Mouse (Mus musculus) right cerebral cortex, postnatal 36 days (tissue): ENCODE data around the gene Pqlc2.

Experiments used
- DNase-seq, 2 experiments: peaks; one replicate each; pipeline ENCODE4 v3.0.0; 2022; ENCODE audit warnings: low spot score in 2 of 2, mixed read lengths in 1 of 2

Gene Pqlc2

DNA sequence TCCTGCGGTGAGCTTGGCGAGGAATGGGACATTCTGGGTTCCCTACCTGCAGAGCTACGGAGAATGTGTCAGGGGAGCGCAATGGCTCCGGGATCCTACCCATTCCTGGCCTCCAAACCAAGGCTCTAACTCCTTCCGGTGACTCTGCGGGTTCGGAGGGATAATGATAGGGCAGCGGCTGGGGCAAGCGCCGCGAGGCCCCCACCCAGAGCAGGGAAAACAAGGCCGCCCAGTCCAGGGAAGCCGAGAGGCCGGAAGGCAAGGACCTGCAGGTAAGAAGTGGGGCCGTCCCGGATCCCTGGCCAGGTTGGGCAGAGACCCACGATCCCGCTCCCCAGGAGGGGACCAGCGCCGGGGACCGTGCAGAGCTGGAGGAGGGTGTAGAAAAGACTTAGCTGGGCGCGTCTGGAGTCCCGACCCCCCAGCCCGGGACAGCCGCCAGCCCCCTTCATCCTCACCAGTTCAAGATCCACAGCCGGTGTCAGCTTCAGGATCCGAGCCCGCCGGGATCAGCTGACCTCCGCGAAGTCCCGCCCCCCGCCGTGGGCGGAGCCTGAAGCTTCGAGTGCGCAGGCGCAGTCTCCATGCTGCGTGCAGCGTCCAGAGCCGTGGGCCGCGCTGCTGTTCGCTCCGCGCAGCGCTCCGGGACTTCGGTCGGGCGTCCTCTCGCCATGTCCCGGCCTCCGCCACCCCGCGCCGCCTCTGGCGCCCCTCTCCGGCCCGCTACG, at the start of gene Pqlc2, which contains the start of gene Akr7a5:
Pqlc2 (minus strand) TSS at position 538 of the 728 bp plus-strand sequence.
Akr7a5 (plus strand) TSS at position 574 of the 728 bp plus-strand sequence.
- peak; percentile 95 to 96 for DNase-seq

DNA sequence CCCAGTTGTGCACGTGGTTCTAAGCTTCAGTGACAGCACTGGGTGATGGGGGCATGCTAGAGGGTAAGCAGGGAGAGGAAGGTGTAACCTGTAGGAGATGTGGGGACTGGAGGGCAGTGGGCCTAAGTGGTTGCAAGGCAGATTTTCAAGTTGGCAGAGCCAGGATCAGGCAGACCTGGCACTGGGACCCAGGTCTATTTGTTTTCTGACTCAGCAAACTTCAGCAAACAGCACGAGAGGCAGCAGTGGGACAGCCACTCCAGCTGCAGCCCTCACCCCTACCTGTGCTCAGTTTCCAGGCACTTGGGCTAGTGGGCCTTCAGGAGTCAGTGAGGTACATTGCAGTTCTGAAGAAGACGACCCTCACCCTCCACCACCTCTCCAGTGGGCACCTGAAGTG, 46.7 kb upstream of the Pqlc2 start:
- no peak for DNase-seq

DNA sequence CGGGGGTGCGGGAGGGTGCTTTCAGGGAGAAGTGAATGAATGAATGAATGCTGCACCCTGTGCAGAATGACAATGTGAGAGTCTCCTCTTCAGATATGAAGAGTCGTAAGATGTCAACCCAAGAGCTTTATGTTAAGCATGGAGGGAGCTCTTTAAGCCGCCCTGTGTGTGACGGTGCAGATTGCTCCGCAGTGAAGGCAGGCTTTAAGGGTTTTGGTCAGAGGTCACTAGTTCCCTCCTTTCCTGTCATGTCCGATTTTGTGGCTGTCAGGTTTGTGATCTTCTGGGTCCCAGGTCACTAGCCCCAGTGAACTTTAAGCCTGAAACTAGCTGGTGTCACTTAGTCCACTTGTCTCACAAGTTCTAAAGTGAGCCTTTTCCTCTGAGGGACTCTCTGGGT, 42.3 kb upstream of the Pqlc2 start:
- no peak for DNase-seq

DNA sequence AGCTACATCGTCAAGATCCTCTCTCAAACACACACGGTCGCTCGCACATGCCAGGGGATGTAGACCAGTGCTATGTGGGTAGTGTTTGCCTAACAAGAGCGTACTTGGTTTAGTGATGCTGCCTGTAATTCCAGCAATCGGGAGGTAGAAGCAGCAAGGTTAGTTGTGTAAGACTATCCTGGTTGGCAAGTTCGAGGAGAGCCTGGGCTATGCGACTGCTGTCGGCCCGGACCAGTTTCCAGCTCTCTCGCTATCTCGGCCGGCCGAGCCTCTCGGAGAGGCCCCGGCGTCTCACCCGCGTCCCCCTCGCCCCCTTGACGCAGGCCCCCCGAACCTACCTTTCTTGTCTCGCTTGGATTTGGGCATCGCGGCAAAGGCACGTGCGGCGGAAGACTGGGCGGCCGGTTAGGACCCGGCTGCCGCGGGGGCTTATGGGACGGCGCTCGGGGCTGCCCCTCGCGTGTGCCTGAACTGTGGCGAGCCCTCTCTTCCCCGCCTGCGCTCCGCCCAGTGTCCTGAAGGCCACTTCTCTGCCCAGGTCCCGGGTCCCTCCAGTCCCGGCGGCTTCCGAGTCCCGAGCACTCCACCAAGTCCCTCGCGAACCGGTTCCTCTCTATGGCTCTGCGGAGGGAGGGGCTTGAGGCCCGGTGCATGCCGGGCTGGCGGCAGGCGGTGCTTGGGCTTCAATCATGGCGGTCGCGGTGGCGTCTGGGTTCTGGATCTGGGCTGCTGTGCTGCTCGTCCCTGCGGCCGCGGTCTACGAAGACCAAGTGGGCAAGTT, 41.6 kb upstream of the Pqlc2 start, which contains the start of the genes Mrto4, Emc1 and Ubr4:
Mrto4 (minus strand) TSS at position 646 of the 781 bp plus-strand sequence.
Emc1 (plus strand) TSS at position 657 of the 781 bp plus-strand sequence.
Ubr4 (plus strand) TSS at position 679 of the 781 bp plus-strand sequence.
- DNase-seq = peak; percentile 76 to 80

DNA sequence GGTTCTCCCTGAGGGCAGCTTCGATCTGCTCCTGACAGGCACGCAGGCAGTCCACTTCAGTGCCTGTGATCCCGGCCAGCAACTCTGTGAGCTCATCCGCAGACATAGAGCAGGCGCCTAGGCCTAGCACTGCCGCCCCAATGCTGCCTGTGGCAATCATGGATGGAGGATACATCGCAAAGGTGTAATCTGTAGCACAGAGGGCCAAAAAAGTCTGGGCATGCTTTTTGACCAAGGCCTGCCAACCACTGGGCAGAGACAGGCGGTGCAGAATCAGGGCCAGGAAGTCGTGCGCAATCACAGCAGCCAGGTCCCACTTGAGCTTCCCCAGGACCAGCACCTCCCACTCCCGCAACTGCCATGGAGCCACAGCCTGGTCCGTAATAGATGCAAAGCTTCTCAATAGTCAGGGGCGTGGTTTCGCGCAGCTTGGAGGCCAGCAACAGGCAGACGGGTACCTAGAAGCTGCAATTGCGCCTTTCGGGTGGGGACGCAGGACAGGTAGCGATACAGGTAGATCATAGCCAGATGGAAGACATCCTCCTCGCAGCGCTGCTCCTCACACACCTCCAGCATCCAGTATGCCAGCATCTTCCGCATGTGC, 35.0 kb upstream of the Pqlc2 start:
- DNase-seq = no peak

DNA sequence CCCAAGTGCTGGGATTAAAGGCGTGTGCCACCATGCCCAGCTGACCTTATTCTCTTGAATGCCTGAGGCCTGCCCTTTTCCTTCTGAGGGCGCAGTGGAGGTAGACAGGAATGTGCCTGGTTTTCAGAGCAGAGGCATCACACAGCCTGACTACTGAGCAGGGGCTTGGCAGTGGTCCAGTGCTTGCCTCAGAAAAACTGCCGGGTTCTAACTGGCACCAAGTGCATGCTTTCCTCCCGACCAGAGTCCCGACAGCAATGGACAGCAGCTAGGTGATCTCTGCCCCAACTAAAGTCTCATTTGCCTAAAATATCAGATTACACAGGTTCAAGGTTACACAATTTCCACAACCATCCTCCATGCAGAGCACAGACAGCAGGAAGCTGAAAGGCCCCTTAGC, 33.2 kb upstream of the Pqlc2 start:
- peak; percentile 14 to 19 for DNase-seq

DNA sequence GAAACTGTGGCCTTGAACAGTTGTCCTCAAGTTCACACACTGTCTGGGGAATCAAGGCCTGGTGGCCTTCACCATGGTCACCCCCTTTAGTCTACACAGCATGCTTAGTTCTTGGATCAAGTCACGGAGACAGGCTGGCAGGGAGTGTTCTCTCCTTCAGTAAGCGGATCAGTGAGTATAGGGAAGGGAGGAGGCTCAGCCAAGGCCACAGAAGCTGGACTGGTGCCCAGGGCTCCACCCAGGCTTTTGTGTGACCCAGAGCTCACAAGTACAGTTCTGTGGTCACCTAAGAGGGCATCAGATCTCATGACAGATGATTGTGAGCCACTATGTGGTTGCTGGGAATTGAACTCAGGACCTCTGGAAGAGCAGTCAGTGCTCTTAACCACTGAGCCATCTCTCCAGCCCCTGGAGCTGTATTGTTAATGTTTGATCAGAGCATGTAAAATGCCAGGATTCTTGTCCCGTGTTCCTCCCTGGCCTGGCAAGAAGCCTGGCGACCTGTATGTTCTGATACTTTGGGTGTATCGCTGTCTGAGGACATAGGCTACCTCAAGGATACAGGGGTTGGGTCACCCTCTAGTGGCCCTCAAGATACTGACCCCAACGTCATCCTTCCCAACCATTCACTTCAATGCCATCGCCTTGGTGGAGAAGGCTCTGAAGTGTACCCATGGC, 31.2 kb upstream of the Pqlc2 start:
- no peak for DNase-seq

DNA sequence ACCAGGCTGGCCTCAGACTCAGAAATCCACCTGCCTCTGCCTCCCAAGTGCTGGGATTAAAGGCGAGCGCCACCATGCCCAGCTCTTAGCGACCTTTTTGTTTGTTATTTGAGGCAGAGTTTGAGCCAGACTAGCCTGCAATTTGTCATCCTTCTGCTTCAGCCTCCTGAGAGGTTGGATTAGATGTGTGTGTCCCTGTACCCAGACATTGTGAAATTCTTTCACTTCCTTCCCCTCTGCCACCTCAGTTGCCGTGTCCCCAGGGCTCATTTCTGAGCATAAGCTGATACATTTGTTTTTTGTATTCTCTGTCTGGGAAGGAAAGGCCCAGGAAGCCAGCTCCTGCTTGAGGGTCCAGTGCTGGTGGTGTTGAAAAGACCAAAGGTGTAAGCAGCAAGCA, 30.3 kb upstream of the Pqlc2 start:
- DNase-seq = no peak

DNA sequence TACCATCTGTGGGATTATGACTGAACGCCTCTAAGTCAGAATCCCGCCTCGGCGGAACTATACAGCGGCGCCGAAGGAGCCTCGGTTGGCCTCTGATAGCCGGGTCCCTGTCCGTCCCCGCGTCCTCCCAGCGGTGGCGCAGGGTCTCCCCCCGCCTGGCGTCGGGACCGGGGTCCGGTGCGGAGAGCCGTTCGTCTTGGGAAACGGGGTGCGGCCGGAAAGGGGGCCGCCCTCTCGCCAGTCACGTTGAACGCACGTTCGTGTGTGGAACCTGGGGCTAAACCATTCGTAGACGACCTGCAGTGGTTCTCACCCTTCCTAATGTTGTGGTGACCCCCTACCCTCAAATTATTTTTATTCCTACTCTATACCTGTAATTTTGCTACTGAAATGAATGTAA, 27.6 kb upstream of the Pqlc2 start:
- no peak for DNase-seq

DNA sequence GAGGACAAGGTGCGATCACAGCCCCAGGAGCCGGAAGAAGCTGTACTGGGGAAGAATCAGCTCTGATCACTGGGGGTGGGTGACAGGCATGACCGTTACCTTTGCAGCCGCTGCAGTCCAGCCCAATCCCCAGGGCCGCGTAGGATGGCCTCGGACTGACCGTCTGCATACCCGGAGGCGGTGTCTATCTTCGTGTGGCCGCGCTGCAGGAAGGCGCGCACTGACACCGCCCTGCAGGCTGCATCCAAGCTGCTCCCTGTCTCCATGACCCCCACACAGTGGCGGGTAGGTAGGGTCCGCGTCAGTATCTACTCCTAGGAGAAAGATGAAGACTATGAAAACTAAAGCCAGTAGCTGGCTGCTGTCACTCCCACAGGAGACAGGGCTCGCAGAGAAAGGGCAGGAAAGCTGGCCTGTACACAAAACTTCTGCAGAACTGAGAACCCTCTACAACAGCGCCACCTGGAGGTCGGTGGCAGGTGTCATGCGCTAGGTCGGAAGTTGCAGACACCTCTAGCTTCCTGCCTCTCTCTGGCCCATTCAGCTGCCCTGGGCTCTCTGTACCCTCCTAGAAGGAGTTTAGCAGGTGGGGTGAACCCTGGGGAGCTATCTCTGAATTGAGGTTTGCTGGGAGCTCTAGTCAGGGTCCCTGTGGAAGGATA, 26.4 kb upstream of the Pqlc2 start:
- peak in 1 of 2 experiments; percentile 24 for DNase-seq

DNA sequence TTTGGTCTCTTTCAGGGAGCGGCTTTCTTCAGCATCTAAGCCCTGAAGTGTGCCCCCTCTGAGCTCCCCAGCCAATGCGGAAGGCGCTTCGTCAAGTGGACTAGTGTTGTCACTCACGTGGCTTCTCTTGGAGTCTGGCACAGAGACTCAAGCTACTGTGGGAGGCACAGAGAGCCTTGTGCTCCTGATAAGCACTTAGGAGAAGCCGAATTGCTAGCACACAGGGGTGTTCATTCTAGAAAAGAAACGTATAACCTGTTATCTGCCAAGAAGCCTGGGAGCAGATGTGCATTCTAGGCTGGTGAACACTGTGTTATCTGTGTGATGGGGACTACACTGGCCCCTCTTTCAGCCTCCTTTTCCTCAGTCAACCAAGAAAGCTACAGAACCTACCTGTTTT, 25.0 kb upstream of the Pqlc2 start:
- no peak for DNase-seq

DNA sequence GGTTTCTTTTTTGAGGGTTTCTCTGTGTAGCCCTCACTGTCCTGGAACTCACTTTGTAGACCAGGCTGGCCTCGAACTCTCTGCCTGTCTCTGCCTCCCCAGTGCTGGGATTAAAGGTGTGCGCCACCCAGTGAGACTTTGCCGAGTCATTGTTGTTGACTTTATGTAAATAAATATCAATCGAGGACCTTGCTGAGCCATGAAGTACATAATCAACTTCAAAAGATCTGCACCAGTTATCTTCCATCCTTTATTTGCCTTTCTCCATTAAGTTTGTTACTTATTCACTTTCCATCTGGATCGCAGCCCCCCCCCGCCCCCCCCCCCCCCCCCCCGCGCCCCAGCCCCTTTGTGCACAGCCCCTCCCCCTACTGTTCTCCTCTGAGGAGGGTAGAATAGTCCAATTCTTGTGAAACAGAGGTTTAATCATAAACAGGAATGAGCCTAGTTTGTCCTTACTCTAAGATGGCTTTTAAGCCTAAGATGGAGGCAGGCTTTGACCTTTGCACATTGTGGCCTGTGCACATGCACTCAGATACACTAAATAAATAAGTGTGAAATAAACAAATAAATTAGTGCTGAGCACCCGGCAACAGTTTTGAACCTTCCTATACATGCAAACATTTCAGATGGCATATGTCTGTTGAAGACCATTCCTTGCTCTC, 24.3 kb upstream of the Pqlc2 start:
- no peak for DNase-seq

DNA sequence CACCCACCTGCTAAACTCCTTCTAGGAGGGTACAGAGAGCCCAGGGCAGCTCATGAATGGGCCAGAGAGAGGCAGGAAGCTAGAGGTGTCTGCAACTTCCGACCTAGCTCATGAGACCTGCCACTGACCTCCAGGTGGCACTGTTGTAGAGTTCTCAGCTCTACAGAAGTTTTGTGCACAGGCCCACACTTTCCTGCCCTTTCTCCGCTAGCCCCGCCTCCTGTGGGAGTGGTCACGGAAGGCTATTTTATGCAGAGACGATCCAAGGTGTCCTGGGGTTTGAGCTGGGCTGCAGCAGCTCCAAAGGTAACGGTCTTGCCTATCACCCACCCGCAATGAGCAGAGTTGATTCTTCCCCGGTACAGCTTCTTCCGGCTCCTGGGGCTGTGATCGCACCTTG, 20.1 kb upstream of the Pqlc2 start:
- no peak for DNase-seq

DNA sequence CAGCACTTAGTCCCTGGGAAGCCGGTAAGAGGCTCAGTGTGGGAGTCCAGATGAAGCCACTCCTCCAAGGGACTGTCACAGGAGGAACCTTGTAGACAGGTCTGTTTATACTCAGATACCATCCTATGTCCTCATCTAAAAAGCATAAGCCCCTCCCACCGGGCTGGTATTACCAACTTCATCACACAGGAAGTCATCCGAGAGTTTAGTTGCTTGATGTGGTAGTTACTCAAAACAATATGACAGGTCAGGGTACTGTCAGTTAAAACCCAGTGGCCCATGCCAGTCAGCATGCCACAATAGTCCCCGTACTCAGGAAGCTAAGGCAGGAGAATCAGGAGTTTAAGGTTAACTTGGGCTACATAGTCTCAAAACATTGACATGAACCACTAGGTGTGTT, 9.2 kb upstream of the Pqlc2 start:
- DNase-seq = no peak

DNA sequence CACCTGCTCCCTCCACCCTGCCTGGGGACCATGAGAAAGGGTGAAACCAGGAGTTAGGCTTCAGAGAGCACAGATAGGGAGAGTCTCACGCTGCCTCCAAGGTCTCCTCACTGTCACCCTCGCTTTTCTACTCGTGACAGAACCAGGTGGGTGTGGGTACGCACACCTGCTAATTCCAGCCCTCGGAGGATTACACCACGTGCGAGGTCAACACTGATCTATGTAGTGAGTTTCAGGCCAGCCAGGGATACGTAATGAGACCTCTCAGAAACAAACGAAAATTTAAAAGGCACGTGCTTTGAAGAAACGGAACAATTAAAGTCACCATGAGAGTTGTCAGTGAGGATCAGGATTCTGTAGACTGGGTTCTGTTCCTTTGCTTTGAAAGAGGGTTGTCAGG, 7.9 kb upstream of the Pqlc2 start:
- DNase-seq = no peak

DNA sequence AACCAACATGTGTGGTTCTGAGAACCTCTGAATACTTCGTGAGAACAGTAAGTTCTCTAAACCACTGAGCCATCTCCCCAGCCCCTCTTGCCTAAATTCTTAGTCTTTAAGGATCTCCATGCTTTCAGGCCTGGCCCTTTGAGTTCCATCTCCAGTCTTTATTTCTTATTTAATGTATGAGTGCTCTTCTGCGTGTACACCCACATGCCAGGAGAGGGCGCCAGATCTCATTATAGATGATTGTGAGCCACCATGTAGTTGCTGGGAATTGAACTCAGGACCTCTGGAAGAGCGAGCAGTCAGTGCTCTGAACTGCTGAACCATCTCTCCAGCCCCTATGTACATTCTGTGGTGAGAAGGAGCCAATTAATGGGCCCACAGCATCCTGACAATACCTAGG, 2.1 kb upstream of the Pqlc2 start:
- no peak for DNase-seq

DNA sequence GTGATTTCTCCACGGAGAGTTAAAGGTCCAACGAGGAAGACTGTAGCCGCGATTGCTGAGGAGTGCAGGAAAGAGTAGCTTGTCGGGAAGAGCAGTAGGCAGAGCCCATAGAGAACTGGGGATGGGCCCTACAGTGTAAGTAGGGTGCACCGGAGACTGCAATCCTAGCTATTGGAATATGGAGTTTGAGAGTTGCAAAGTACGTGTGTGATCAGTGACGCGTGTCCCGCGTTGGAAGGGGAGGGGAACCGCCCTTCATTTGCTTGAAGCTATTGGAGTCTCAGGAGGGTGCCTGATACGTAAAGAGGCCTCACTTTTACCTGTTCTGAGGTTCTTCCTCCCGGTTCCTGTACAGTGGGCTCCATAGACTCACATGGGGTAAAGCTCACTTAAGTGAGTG, 1.2 kb upstream of the Pqlc2 start:
- no peak for DNase-seq

DNA sequence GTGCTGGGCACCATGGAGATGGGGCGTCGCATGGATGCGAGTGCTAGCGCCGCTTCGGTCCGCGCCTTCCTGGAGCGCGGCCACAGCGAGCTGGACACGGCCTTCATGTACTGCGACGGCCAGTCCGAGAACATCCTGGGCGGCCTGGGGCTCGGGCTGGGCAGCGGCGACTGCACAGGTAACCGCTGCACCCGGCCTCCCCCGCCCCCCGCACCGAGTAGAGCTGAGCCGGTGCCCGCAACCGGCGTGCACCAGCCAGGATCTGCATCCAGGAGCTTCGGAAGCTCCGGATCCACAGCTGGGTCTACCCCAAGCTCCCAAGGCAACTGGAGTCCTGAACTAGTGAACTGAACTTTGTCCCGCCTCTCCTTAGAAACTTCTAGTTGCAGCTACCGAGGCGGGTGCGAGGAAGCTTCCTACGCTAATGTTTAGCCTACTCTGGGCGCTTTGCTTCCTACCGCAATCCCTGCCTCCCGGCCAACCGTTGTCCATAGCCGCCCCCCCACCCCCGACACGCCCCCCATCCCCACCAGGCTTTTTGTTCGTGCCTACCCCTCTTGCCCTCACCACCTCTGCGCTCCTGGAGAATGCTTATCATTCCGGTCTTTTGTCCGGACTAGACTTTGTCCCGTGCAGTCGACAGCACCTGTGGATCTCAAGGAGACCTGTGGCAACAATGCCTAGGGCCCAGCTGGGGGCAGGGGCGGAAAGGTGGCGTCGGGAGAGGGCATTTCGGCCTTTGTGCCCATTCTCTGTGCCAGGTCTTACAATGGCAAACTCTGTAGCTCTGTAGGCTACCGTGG, 592 bp upstream of the Pqlc2 start:
- no peak for DNase-seq

DNA sequence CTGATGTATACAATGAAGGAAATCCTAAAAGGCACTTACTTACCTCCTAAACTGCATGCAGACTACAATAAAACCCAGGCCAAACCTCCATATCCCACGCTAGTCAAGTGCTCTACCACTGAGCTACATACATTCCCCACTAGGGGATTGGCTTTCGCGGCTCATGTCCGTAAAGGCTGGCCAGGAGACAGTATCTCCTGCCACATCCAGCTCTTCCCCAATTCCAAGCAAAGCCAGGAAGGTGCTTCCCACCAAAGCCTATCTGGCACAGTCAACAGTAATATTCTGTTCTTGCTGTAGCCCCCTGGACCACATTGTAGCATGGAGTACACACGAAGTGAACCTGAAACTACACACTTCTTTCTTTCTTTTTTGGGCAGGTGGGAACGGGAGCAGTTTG, 857 bp downstream of the Pqlc2 start:
- DNase-seq = no peak

DNA sequence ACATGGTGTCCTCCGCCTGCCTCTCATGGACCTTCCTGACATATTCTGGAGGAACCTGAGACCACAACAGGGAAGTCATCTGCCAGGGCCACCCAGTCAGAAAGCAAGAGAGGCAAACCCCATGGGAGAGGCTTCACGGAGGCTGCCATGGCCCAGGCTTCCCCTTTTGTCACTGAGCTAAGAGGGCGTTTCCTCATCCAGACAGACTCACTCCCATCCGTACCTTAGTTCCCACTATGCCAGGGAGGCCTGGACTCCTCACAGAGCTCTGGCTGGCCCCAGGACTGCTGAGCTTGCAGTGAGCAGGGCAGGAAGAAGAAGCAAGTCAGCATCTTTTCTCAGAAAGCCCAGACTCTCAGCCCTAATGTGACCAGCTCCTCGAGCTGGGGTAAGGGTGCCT, 2.6 kb downstream of the Pqlc2 start:
- DNase-seq = no peak
